Mouse (Mus musculus): ENCODE data around the gene Foxe3. TPM values are rescaled to one million over a fixed set of nuclear protein-coding genes. Genes with fewer than 3 reads are reported as not detected.

Foxe3 gene
- total RNA-seq (2023): not detected

DNA sequence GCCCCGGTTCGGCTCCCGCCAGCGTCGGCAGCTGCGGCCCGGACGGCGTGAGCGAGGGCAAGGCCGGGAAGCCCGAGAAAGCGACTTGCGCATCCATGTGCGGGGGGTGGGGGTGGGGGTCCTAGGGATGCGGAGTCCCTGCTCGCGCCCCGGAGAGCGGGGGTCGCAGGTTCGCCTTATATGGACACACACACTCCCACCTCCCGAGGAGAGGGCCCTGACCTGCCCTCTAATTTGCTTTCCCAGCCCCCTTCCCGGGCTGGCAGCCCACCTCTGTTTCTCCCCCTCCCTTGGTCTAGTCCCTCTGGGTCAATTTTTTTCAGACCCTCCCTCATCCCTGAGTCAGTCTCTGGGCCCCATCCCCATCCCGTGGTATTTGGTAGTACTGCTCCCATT, at the start of gene Foxe3:
Foxe3 (minus strand) TSS at position 97 of the 396 bp plus-strand sequence.

GRCm38 (mm10) chr4:114908829-114909601, 16.8 kb downstream of the Foxe3 start, which contains the start of gene Foxd2:
Foxd2 (minus strand) TSS chr4:114908873.

Other genes with a start within 250 kb of the Foxe3 start
- gene Gm12830, start 104.3 kb downstream of the Foxe3 start, total RNA-seq (2023): not detected
- gene Foxd2, start 17.1 kb downstream of the Foxe3 start, total RNA-seq (2023): 1 to 10 TPM in 1 of 2 experiments, under 1 TPM in 1; 0.87 to 1.1 TPM
- gene Cmpk1, start 61.2 kb upstream of the Foxe3 start, total RNA-seq (2023): 10 to 100 TPM; 45.0 to 50.5 TPM
- under 1 TPM; 0.64 to 0.95 TPM for gene Stil, start 74.1 kb upstream of the Foxe3 start, total RNA-seq (2023)
- under 1 TPM in 1 of 2 experiments, not detected in 1; 0.23 TPM for gene Tal1, start 130.4 kb upstream of the Foxe3 start, total RNA-seq (2023)
- not detected for gene Pdzk1ip1, start 162.7 kb upstream of the Foxe3 start, total RNA-seq (2023)
- gene Cyp4x1, start 208.3 kb upstream of the Foxe3 start, total RNA-seq (2023): not detected

Data from B cell, adult 67 days (primary cell).